Mouse (Mus musculus) adrenal gland, adult (tissue): ENCODE data around the gene Glrx.
"Not testable (repeated sequence)": the region's sequence is repeated elsewhere in the genome, so short reads cannot be mapped to it uniquely, and the experiment has no call there.

Experiments used
- DNase-seq, 2 experiments: peaks; one replicate each; pipeline ENCODE4 v3.0.0; 2022 to 2023; ENCODE audit warnings: low spot score in 1 of 2; ENCODE audit not compliant: inconsistent age in 2 of 2

Gene Glrx

DNA sequence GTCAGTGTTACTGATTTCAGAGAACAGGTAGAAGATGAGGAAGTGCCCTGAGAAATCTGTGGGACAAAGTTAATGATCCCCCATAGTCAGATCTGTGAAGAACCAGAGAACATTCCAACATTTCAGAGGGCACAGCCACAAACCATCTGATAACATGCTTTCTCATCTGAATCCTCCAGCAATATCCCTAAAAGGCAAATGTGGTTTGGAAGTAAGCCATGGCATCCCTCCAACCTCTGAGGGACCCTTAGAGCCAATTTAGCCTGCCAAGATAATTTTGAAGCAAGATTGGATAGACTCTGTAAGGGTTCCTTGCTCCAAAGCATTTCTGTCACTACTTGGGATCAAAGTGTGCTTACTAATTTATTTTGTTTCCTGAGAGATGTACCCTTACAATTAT lies 6.2 kb upstream of the Glrx start:
- peak in 1 of 2 experiments; percentile 30 for DNase-seq

GRCm38 (mm10) chr13:75835461-75835860 lies 4.2 kb upstream of the Glrx start:
- DNase-seq, result peak in 1 of 2 experiments; percentile 26

DNA sequence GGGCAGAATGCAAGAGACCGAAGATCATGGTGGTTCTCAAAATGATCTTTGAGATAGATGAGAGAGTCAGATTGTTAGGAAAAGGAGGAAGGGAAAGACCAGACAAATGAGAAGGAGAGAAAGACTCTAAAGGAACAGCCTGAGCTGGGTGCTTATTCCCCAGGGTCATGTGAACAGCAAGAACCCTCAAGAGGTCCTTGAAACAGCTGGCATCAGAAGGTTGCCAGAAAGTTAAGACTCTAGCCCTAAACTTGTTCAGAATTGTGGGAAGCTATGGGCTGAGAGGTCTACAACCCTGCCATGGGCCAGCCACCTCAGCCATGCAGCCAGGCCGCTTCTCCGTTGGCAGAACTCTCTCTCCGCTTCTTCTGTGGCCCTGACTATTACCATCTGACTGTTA lies 1.2 kb upstream of the Glrx start:
- DNase-seq, result peak in 1 of 2 experiments; percentile 28

DNA sequence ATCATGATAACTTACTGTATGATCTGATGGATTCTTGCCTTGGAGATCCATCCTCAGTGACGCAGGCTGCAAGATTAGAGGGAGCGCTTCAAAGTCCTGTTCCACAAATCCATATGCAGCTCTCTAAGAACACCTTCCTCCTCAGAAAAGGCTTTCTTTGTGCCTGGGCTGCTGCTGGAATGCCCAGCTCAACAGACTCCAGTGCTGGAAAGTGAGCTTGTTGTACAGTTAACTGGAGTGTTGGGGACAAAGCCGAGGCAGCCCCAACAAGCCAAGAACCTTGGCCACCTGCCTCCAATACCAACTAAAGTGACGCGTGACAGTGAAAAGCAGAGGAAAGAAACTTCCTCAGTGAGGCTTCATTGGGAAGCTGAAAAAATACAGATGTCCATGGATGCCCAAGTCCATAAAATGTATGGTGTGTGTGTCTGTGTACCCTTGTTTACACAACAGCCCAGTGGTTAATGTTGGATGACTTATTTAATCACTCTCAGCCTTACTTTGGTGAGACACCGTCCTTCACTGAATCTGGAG lies 1.2 kb downstream of the Glrx start:
- DNase-seq, result peak in 1 of 2 experiments; percentile 67

GRCm38 (mm10) chr13:75841950-75842349 lies 2.3 kb downstream of the Glrx start:
- DNase-seq, result no peak

GRCm38 (mm10) chr13:75843331-75843730 lies 3.7 kb downstream of the Glrx start:
- DNase-seq, result no peak

- DNase-seq, result peak in 1 of 2 experiments; percentile 45
Observed at GRCm38 (mm10) chr13:75843993-75844683, 4.5 kb downstream of the Glrx start.

DNA sequence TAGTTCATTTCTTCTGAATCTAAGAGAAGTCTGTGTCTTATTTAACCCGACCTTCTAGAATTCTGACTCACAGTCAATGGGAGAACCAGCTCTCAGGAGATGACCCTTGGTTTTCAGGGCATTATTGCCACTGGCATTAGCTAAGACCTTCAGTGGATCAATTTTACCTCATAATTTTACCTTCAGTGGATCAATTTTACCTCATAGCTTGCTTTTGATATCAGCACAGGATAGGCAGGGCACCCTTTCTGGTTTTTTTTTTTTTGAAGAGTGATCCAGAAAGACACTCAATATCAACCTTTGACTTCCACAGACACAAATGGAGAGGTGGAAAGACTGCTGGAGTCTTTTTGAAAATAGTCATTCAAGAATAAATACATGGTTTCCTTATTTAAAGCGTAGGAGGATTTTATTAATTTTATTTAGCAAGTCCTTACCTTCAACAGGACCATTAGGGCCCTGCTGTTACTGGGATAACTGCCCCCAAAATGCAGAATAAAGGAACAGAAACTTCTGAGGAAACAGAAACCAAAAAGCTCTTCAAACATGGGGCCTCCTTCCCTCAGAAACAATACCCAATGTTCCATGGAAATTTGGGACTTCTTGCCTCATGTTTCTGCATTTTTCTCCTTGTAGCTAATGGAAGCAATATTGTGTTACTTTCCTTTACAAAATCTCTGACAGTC lies 5.3 kb downstream of the Glrx start:
- DNase-seq, result peak in 1 of 2 experiments; percentile 18

DNA sequence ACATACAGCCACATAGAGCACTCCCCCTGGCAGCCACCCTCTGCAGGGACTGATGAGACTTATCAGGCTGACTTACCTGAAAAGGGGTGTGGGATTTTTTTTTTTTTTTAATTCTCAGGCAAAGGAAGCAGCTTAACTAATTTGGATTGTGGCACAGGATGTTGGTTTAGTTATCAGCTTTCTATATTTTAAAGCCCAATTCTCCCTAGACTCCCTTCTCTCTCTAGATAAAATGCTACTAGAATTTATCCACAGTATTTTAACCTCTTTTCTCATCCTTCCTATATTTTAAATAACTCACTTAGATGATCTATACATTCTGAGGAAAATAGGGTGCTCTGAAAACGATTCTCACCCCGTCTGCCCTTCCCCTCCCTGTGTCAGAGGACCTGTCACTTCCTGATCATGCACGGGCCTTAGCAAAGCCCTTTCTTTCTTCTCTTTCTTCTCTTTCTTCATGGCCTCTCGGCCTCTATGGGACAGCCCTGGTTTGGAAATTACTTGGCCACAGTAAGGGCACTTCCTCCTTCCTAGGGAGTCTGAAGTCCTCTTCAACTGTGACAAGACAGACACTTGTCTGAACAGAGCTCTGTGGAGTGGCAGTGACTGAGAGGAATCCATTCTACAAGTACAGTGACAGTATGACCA lies 6.0 kb downstream of the Glrx start:
- no peak for DNase-seq

- DNase-seq, result no peak
Observed at GRCm38 (mm10) chr13:75847027-75847426, 7.4 kb downstream of the Glrx start.

DNA sequence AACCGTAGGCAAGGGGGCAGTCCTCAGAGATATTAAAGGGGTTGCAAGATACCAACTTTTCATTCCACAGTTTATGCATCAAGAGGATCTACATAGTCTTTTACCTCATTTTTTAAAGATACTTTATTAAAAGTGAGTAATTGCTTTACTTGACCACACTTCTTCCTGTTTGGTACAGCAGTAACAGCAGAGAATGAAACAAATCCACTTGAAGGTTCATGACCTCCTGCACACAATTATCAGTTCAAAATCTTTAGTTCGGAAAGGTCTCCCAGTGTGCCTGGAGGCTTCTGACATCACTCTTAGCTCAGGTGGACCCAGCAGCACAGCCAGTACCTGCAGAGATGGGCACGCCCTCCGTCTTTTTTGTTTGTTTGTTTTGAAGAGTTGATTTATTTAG lies 12.4 kb downstream of the Glrx start:
- DNase-seq, result no peak

DNA sequence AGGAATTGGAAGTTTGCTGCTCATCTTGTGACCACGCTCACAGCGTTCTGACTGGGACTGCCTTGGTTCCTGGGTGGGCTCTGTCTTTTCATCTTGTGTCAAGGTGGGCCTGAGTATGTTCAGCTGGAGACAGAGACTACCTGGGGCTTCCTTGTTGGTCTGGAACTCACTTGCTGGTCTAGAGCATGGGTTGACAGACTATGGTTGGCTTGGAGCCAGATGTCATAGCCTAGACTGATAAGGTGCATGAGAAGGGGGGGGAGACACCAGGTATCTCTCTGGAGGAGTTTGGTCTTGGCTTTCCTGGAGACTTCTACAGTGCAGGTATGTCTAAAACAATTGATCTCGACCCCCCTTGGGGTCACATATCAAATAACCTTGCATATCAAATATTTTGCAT lies 13.4 kb downstream of the Glrx start:
- peak in 1 of 2 experiments; percentile 18 for DNase-seq

- no peak for DNase-seq
Observed at GRCm38 (mm10) chr13:75859264-75859844, 19.7 kb downstream of the Glrx start.

DNA sequence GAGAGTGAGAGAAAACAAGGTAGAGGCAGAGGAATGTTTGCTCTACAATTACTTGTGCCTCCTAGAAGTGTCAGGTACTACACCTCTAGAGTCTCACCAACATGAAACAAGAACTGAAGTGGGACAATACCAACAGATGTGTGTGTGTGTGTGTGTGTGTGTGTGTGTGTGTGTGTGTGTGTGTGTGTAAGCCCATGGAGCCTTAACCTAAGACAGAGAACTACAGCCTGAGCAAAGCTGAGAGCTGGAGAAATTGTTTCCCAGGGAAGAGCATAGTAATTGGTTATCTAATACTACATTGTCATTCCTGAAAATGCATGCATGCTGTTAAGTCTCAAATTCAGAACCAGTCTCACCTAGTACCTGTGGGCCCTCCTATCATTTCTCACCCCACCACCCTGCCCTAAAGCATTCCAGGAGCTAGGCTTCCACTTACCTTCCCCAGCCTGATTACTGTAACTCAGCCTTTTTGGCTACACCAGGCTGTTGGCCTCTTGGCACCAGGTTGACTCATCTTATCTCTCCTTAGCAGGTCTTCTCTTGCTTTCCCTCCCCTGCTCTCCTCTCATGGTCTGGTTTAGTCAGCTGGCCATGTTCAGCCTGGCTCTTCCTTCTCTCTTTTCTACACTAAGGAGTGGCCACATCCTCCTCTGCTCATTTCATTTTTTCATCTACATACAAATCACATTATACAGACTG lies 26.0 kb downstream of the Glrx start:
- no peak for DNase-seq

DNA sequence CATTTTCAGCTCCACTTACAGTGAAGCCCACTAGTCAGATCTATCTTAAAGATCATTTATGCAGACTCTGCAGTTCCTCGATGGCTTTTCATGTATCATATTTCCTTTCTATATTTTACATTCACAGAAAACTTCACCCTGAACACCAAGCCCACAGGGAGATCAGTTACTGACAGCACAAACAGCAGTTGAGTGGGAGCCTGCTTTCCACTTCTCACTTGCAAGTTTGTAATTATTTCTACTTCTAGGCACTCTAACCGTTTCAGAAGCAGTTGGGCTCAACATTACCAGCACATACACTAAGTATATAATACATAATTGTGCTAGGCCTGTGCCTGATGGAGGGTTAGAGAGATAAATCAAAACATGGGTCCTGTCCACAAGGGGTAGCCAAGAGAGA lies 28.2 kb downstream of the Glrx start:
- no peak for DNase-seq

GRCm38 (mm10) chr13:75874608-75875376 lies 35.1 kb downstream of the Glrx start:
- no peak for DNase-seq

DNA sequence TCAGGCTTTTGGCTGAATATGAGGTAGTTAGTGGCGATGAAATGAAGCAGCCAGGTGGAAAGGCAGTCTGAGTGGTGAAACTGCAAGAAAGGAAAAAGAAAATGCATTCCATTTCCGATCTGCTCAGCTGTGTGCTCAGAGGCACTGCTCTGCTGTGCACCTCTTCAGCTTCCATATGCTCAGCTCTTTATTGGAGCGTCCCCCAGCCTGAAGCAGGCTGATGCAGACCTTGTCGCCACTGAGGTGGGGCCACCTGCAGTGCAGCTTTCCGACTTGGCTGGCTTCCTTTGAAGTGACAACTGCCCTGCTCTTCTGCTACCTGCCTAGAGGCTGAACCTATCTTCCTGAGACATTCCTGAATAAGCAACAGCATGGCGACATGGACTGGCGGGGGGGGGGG lies 36.5 kb downstream of the Glrx start:
- not testable (repeated sequence) for DNase-seq

GRCm38 (mm10) chr13:75876592-75876991 lies 36.9 kb downstream of the Glrx start:
- no peak for DNase-seq

GRCm38 (mm10) chr13:75877907-75878306 lies 38.2 kb downstream of the Glrx start:
- DNase-seq, result peak; percentile 13 to 82

DNA sequence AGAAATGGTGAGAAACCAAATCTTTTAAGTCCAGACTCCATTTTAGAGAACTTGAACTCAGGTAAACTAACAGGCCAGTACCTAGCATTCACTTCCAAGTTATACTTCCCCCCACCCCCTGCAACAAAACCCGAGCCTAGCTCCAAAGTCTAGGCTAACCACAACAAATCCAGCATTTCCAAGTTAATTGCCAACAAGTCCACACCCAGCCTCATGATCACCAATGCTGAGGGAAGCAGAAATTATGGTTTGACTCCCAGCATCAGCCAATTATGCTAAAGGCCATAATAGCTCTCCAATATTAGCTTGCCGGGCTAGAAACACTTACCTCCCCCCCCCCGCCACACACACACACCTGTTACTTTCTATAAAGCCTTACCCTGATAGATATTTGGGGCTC lies 40.1 kb downstream of the Glrx start:
- no peak for DNase-seq
